Mouse (Mus musculus) neural tube, embryonic 14.5 days (tissue): ENCODE data around the gene Rps4x. TPM values are rescaled to one million over a fixed set of nuclear protein-coding genes. Genes with fewer than 3 reads are reported as not detected.

Source experiments
- ATAC-seq: fragments of 200-750 bp; cut with Nextera tagmentation; 2 replicates; pipeline ENCODE4 v1.8.0; 2017; ENCODE audit warnings: low read depth, mild to moderate bottlenecking, moderate TSS enrichment, moderate library complexity
- H3K27ac ChIP-seq: fragments of 300-500 bp; sonication (generic); 2 replicates; pipeline ENCODE4 v1.5.1; 2014; ENCODE audit warnings: low read depth, mild to moderate bottlenecking, control low read depth, low read length, moderate library complexity, mixed read lengths
- H3K27me3 ChIP-seq: fragments of 300-500 bp; sonication (generic); 2 replicates; pipeline ENCODE4 v1.6.1; 2014; ENCODE audit warnings: low read length; ENCODE audit not compliant: control insufficient read depth, insufficient read depth
- H3K36me3 ChIP-seq: fragments of 300-500 bp; sonication (generic); 2 replicates; pipeline ENCODE4 v1.6.1; 2014; ENCODE audit warnings: low read length, mixed read lengths; ENCODE audit not compliant: control insufficient read depth, insufficient read depth
- H3K4me1 ChIP-seq: fragments of 300-500 bp; sonication (generic); 2 replicates; pipeline ENCODE4 v1.6.1; 2014; ENCODE audit warnings: low read length; ENCODE audit not compliant: control insufficient read depth, insufficient read depth
- H3K4me2 ChIP-seq: fragments of 300-500 bp; sonication (generic); 2 replicates; pipeline ENCODE4 v1.6.1; 2014; ENCODE audit warnings: mild to moderate bottlenecking, low read depth, low read length, control low read depth
- H3K4me3 ChIP-seq: fragments of 300-500 bp; sonication (generic); 2 replicates; pipeline ENCODE4 v1.5.1; 2014; ENCODE audit warnings: low read depth, low read length, control low read depth, mixed read lengths
- H3K9ac ChIP-seq: fragments of 300-500 bp; sonication (generic); replicated peaks from 2 replicates; pipeline ENCODE4 v1.6.1; 2014; ENCODE audit warnings: low read depth, mild to moderate bottlenecking, control low read depth, low read length, mixed read lengths
- H3K9me3 ChIP-seq: fragments of 300-500 bp; sonication (generic); 2 replicates; pipeline ENCODE4 v1.6.1; 2016; ENCODE audit warnings: low read length; ENCODE audit not compliant: control insufficient read depth
- WGBS: fragments of 180-500 bp; shearing (Covaris S2); extraction: QIAGEN DNeasy Blood & Tissue Kit; methylation state at CpG from one replicate; pipeline ENCODE4 v1.1.7; 2014; 5-methylcytosine and 5-hydroxymethylcytosine counted together
- polyA plus RNA-seq: library from polyadenylated mRNA; unstranded; fragments of >200 nt; fragmentation: Nextera tagmentation; extraction: Ambion mirVana; gene quantifications from 2 replicates; pipeline ENCODE4 v1.2.1, GENCODE M21; 2014

Rps4x gene
- polyA plus RNA-seq, 1 experiment from 2014 or later, result 390 TPM

DNA sequence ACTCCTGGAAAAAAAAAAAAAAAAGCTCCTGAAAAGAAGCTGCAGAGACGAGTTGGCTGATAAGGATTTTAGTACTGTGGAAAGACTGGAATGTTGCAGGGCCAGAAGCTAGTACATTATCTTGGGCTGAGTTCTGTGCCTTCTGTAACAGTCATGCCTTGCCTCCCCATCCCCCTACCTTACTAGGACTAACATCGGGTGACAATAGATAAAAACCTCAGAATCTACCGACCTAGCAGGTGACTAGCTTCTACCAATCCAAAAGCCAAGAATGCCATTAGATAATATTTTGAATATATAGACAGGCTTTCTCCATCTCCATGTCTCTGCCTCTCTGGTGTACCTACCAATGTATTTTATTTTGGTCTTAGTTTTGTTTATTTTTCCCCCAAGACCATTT is 18.3 kb downstream of the Rps4x start:
- no peak for ATAC-seq
- H3K27ac ChIP-seq, result no peak overlapping the region
- 0 out of 2 replicates have a peak, but pooled peaks cover 3% of the 10 kb centered on the region for H3K27me3 ChIP-seq
- no peaks in the 10 kb centered on the region for H3K9me3 ChIP-seq
- 82% methylated on average over 3 of the region's 3 CpGs for WGBS
- no peak overlapping the region for H3K4me2 ChIP-seq
- no peak overlapping the region for H3K4me3 ChIP-seq
- H3K9ac ChIP-seq, result no peak overlapping the region
- no peaks in the 10 kb centered on the region for H3K4me1 ChIP-seq
- no peaks in the 10 kb centered on the region for H3K36me3 ChIP-seq

DNA sequence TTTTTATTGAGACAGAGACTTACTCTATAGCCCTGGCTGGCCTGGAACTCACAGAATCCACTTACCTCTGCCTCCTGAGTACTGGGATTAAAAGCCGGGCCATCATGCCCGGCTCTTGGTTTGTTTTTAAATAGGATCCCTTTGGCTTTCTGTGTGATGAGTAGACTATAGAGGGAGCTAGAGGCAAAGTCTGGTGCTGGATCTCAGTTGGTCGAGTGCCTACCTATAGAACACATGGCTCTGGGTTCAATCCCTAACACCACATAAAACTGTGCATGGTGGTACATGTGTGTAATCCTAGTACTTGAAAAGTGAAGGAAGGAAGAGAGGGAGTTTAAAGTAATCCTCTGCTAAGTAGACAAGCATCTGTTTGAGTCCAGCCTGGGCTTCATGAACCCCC is 19.1 kb downstream of the Rps4x start:
- Histone ChIP-seq H3K4me3 (no peak overlapping the region), H3K4me2 (no peak overlapping the region), H3K27ac (no peak overlapping the region), H3K36me3 (no peaks in the 10 kb centered on the region), H3K27me3 (0 out of 2 replicates have a peak, but pooled peaks cover 3% of the 10 kb centered on the region), H3K9ac (no peak overlapping the region), H3K9me3 (no peaks in the 10 kb centered on the region), H3K4me1 (no peaks in the 10 kb centered on the region)
- 47% methylated on average over 3 of the region's 3 CpGs for WGBS
- ATAC-seq, result no peak

DNA sequence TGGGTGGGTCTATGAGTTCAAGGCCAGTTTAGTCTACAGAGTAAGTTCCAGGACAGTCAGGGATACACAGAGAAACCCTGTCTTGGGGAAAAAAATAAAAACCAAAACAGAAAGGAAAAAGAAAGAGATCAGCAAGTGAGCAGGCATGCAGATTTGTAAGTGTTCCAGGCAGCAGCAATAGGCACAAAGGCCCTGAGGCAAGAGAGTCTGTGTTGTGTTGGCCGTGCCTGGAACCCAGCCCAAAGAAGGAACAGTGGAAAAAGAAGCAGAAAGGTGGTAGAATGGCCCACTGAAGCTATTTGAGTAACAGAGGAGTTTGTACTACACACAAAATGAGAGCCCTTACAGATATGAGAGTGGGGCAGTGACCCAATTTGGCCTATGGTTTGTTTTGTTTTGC is 19.5 kb downstream of the Rps4x start:
- Histone ChIP-seq H3K27me3 (0 out of 2 replicates have a peak, but pooled peaks cover 3% of the 10 kb centered on the region), H3K36me3 (no peaks in the 10 kb centered on the region), H3K9me3 (no peaks in the 10 kb centered on the region), H3K4me3 (no peak overlapping the region), H3K4me2 (no peak overlapping the region), H3K9ac (no peak overlapping the region), H3K27ac (no peak overlapping the region), H3K4me1 (no peaks in the 10 kb centered on the region)
- 53% methylated on average over 1 of the region's 1 CpGs for WGBS
- no peak for ATAC-seq

DNA sequence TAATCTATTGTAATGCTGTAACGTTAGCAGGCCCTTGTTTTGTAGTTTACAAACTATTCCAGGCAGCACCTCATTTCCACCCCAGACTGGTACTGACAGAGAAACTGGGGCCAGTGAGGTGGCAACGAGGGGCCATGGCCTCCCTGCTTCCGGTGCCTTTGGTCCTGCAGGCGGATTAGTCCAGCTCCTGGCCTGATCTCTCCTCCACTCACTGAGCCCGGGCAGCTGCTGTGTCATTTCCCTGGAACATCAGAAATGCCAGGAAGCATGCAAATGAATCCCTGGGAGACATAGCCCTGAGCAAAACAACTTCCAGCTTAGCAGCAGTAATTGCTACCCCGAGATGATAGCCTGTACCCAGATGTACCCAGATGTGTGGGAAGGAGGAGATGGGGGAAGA is 22.2 kb downstream of the Rps4x start:
- Histone ChIP-seq H3K4me2 (no peak overlapping the region), H3K36me3 (no peaks in the 10 kb centered on the region), H3K27ac (peak overlapping the region; percentile 16), H3K4me3 (no peak overlapping the region), H3K9ac (no peak overlapping the region), H3K4me1 (no peaks in the 10 kb centered on the region), H3K9me3 (no peaks in the 10 kb centered on the region), H3K27me3 (0 out of 2 replicates have a peak, but pooled peaks cover 3% of the 10 kb centered on the region)
- ATAC-seq, result no peak
- 25% methylated on average over 6 of the region's 6 CpGs for WGBS

DNA sequence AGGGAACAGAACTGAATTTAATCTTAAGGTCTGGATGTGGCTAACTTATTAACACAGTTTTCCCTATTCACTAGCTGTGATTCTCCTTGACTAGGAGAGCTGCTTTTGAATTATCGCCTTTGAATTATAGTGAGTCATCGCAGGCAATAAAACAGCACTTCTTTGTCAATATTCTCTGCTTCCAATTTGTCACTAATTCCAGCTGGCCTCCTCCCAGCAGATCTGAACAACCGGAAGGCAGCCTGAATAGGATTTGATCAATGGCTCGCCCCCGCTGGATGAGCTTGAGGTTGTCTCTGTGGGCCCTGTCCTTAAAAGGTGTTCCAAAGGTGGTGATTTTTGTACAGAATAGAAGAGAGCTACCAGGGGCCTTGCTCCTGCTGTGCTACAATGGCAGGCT is 22.7 kb downstream of the Rps4x start:
- no peaks in the 10 kb centered on the region for H3K9me3 ChIP-seq
- no peaks in the 10 kb centered on the region for H3K36me3 ChIP-seq
- ATAC-seq, result no peak
- 23% methylated on average over 5 of the region's 5 CpGs for WGBS
- H3K4me1 ChIP-seq, result no peaks in the 10 kb centered on the region
- H3K27me3 ChIP-seq, result 0 out of 2 replicates have a peak, but pooled peaks cover 3% of the 10 kb centered on the region
- H3K4me3 ChIP-seq, result no peak overlapping the region
- no peak overlapping the region; the same call in 1 of the 2 replicates for H3K27ac ChIP-seq
- H3K9ac ChIP-seq, result no peak overlapping the region
- H3K4me2 ChIP-seq, result no peak overlapping the region

DNA sequence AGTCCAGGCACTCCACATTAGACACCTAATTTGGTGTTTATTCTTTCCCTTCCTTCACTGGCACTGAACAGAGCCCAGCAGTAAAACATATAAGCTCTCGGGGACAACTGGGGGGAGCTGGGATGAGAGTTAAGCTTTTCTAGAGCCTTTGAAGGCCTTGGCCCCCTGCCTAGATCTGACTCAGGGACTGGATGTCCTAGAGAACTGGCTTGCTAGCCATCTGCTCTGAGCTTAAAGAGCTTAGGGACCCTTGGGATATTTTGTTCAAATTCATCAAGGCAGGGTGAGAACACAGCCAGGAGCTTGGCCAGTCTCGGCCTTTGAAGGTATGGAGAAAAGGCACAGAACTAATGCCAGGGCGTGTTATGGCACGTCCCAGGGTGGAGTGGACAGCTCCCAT is 25.7 kb downstream of the Rps4x start:
- H3K27ac ChIP-seq, result no peak overlapping the region
- no peak overlapping the region for H3K4me3 ChIP-seq
- WGBS, result 82% methylated on average over 4 of the region's 4 CpGs
- H3K4me1 ChIP-seq, result no peaks in the 10 kb centered on the region
- H3K36me3 ChIP-seq, result no peaks in the 10 kb centered on the region
- no peak overlapping the region for H3K4me2 ChIP-seq
- no peaks in the 10 kb centered on the region for H3K9me3 ChIP-seq
- 0 out of 2 replicates have a peak, but pooled peaks cover 3% of the 10 kb centered on the region for H3K27me3 ChIP-seq
- no peak for ATAC-seq
- H3K9ac ChIP-seq, result no peak overlapping the region

DNA sequence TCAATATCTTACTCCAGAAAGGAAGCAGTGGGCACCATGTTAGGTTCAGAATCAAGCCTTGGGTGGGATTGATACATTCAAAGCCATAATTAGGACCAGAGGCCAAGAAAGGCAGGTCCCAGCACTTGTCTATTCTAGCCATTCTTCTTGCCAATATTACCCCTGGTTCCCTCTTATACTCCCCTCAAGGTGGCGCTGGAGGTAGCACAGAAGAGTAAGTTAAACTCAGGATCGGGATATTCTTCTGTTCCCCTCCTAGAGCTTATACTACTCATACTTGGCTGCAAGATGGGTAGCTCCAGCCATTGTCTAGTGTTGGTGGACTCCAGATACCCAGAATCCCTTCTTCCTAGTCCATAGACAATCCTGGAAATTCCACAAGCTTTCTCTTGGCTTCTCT is 26.1 kb downstream of the Rps4x start:
- no peaks in the 10 kb centered on the region for H3K9me3 ChIP-seq
- H3K4me3 ChIP-seq, result no peak overlapping the region
- no peak overlapping the region for H3K27ac ChIP-seq
- 0 out of 2 replicates have a peak, but pooled peaks cover 3% of the 10 kb centered on the region for H3K27me3 ChIP-seq
- H3K36me3 ChIP-seq, result no peaks in the 10 kb centered on the region
- H3K9ac ChIP-seq, result no peak overlapping the region
- WGBS, result 45% methylated on average over 2 of the region's 2 CpGs
- H3K4me1 ChIP-seq, result no peaks in the 10 kb centered on the region
- ATAC-seq, result no peak
- no peak overlapping the region for H3K4me2 ChIP-seq

DNA sequence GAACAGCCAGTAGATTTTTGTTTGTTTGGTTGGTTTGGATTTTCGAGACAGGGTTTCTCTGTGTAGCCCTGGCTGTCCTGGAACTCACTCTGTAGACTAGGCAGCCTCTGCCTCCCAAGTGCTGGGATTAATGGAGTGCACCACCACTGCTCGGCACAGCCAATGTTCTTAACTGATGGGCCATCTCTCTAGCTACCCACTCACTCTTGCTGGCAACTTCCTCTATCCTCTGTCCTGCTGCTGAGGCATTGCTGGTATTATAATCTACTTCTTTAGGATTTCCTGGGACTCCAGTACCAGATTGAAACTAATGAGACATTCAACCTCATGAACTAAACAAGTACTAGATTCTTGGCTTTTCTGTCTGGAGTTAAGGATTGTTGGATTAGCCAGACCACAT is 28.7 kb downstream of the Rps4x start:
- Histone ChIP-seq H3K9me3 (no peaks in the 10 kb centered on the region), H3K4me1 (no peaks in the 10 kb centered on the region), H3K4me2 (no peak overlapping the region), H3K27ac (no peak overlapping the region), H3K27me3 (no peaks in the 10 kb centered on the region), H3K9ac (no peak overlapping the region), H3K4me3 (no peak overlapping the region), H3K36me3 (no peaks in the 10 kb centered on the region)
- no peak for ATAC-seq
- WGBS, result 70% methylated on average over 2 of the region's 2 CpGs

DNA sequence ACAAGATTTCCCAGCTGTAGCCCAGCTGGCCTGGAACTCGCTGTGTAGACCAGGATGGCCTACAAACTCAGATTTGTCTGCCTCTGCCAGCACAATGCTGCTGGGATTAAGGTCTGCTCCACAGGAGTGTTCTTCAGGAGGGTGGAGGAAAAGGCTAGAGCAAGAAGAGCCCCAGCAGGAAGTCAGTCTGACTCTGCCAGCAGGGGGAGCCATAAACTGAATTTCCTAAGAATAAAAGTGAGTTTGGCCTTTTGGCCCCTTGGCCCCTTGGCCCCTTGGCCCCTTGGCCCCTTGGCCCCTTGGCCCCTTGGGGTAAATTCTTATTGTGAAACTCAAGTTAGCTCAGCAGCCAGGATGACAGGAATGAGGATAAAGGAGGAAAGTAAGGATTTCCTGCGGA is 29.4 kb downstream of the Rps4x start:
- H3K9me3 ChIP-seq, result no peaks in the 10 kb centered on the region
- no peak overlapping the region for H3K27ac ChIP-seq
- no peaks in the 10 kb centered on the region for H3K4me1 ChIP-seq
- H3K36me3 ChIP-seq, result no peaks in the 10 kb centered on the region
- H3K27me3 ChIP-seq, result no peaks in the 10 kb centered on the region
- no peak for ATAC-seq
- 46% methylated on average over 2 of the region's 2 CpGs for WGBS
- H3K4me3 ChIP-seq, result no peak overlapping the region
- H3K9ac ChIP-seq, result no peak overlapping the region
- H3K4me2 ChIP-seq, result no peak overlapping the region
